Mouse (Mus musculus) myocyte (in vitro differentiated cells): ENCODE results near the gene Olfr690. TPM values are rescaled to one million over a fixed set of nuclear protein-coding genes. Genes with fewer than 3 reads are reported as not detected.

ENCODE experiments used
- H3K27me3 ChIP-seq: one replicate; pipeline ENCODE4 v1.6.1; 2011; ENCODE audit not compliant: control insufficient read depth, insufficient read depth, insufficient read length
- H3K36me3 ChIP-seq: one replicate; pipeline ENCODE4 v1.6.1; 2011; ENCODE audit not compliant: control insufficient read depth, insufficient read depth
- H3K4me2 ChIP-seq: one replicate; pipeline ENCODE4 v1.6.1; 2011; ENCODE audit warnings: low read depth, control low read depth
- H3K4me3 ChIP-seq: one replicate; pipeline ENCODE4 v1.5.1; 2011; ENCODE audit warnings: mild to moderate bottlenecking, control low read depth, moderate library complexity
- H3K79me2 ChIP-seq: one replicate; pipeline ENCODE4 v1.6.1; 2011; ENCODE audit not compliant: control insufficient read depth, insufficient read depth
- H3ac ChIP-seq: one replicate; pipeline ENCODE4 v1.6.1; 2011; ENCODE audit not compliant: control insufficient read depth, insufficient read length
- CEBPB ChIP-seq: IDR thresholded peaks from 2 replicates; pipeline ENCODE4 v1.6.1; 2011; ENCODE audit warnings: mild to moderate bottlenecking, moderate library complexity; ENCODE audit not compliant: poor library complexity, insufficient read depth, severe bottlenecking
- E2F4 ChIP-seq: IDR thresholded peaks from one replicate; pipeline ENCODE4 v1.6.1; 2011; ENCODE audit warnings: mild to moderate bottlenecking, control low read depth, moderate library complexity; ENCODE audit not compliant: insufficient read depth
- MAX ChIP-seq: IDR thresholded peaks from one replicate; pipeline ENCODE4 v1.6.1; 2011; ENCODE audit warnings: low read depth, mild to moderate bottlenecking, control low read depth
- MYOD1 ChIP-seq, 3 experiments: IDR thresholded peaks; one replicate each; pipeline ENCODE4 v1.6.1; 2011; ENCODE audit warnings: control low read depth in 2 of 3, low read depth in 2 of 3, mild to moderate bottlenecking in 2 of 3, moderate library complexity in 1 of 3; ENCODE audit not compliant: insufficient read length in 2 of 3, control insufficient read depth in 1 of 3
- MYOG ChIP-seq, 3 experiments: IDR thresholded peaks; one replicate each; pipeline ENCODE4 v1.6.1; 2011; ENCODE audit warnings: control low read depth in 2 of 3, low read depth in 2 of 3, mild to moderate bottlenecking in 2 of 3; ENCODE audit not compliant: insufficient read length in 2 of 3, control insufficient read depth in 1 of 3, insufficient read depth in 1 of 3
- POLR2A ChIP-seq: IDR thresholded peaks from one replicate; pipeline ENCODE4 v1.6.1; 2011; ENCODE audit warnings: low read depth, mild to moderate bottlenecking, control low read depth, moderate library complexity; ENCODE audit not compliant: insufficient read length
- POLR2AphosphoS2 ChIP-seq: IDR thresholded peaks from one replicate; pipeline ENCODE4 v1.6.1; 2011; ENCODE audit warnings: low read depth, control low read depth; ENCODE audit not compliant: insufficient read length
- REST ChIP-seq: IDR thresholded peaks from one replicate; pipeline ENCODE4 v1.6.1; 2011; ENCODE audit warnings: mild to moderate bottlenecking, control low read depth, moderate library complexity; ENCODE audit not compliant: insufficient read depth, insufficient read length
- SRF ChIP-seq: IDR thresholded peaks from one replicate; pipeline ENCODE4 v1.6.1; 2011; ENCODE audit warnings: low read depth; ENCODE audit not compliant: control insufficient read depth, insufficient read length
- TCF12 ChIP-seq: IDR thresholded peaks from one replicate; pipeline ENCODE4 v1.6.1; 2011; ENCODE audit warnings: mild to moderate bottlenecking, control low read depth; ENCODE audit not compliant: poor library complexity, insufficient read depth, severe bottlenecking
- TCF3 ChIP-seq: IDR thresholded peaks from one replicate; pipeline ENCODE4 v1.6.1; 2011; ENCODE audit warnings: low read depth, control low read depth; ENCODE audit not compliant: insufficient read length
- USF1 ChIP-seq: IDR thresholded peaks from one replicate; pipeline ENCODE4 v1.6.1; 2011; ENCODE audit warnings: low read depth, mild to moderate bottlenecking, control low read depth, moderate library complexity
- polyA plus RNA-seq: library from polyadenylated mRNA; unstranded; fragments of >200 nt; fragmentation: generic; extraction: Trizol; gene quantifications from one replicate; pipeline ENCODE4 v1.2.1, GENCODE M21; 2012; ENCODE audit warnings: missing spikeins

Gene Olfr690
- polyA plus RNA-seq, 1 experiment, result not detected

DNA sequence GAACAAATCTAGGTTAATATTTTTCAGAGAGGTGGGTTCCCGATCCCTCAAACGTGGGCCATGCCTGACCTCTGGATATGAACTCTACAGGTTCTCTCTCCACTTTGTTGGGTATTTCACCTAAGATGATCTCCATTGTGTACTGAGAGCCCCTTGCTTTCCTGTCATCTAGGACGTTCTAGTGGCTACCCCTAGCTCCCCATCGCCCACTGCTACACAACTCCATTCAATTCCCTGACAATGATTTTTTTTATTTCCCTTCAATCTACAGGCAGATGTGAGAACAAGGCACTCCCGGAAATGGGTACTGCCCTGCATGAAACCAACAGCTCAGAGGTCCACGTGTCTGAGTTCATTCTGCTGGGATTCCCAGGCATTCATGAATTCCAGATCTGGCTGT lies 46.1 kb downstream of the Olfr690 start, which contains the start of gene Olfr688:
Olfr688 (plus strand) TSS at position 301 of the 400 bp plus-strand sequence.
- Histone ChIP-seq H3ac (no peak within 1 kb of the TSS), H3K79me2 (no peaks in the 10 kb centered on the region), H3K4me2 (no peak within 1 kb of the TSS), H3K27me3 (no peaks in the 10 kb centered on the region), H3K4me3 (no peak within 1 kb of the TSS), H3K36me3 (no peaks in the 10 kb centered on the region)
- TF ChIP-seq TCF12 (no peak), MAX (no peak), CEBPB (no peak), MYOD1 (IDR thresholded peaks at IDR 0.05; ENCODE audit: control insufficient read depth in 1 of 3, insufficient read length in 2 of 3, low read depth in 2 of 3) (no peak), E2F4 (no peak), POLR2AphosphoS2 (no peak), REST (no peak), MYOG (IDR thresholded peaks at IDR 0.05; ENCODE audit: control insufficient read depth in 1 of 3, insufficient read depth in 1 of 3, insufficient read length in 2 of 3, low read depth in 2 of 3) (no peak), POLR2A (no peak), SRF (no peak), TCF3 (no peak), USF1 (no peak)

Other genes starting within 250 kb of the Olfr690 start
- gene Olfr680-ps1, start 241.3 kb downstream of the Olfr690 start, polyA plus RNA-seq, result not detected
- not detected for gene Olfr681, start 217.3 kb downstream of the Olfr690 start, polyA plus RNA-seq
- gene Olfr683, start 187.1 kb downstream of the Olfr690 start, polyA plus RNA-seq, result not detected
- gene Olfr684, start 170.5 kb downstream of the Olfr690 start, polyA plus RNA-seq, result not detected
- not detected for gene Olfr685, start 148.1 kb downstream of the Olfr690 start, polyA plus RNA-seq
- gene Olfr686, start 126.6 kb downstream of the Olfr690 start, polyA plus RNA-seq, result not detected
- not detected for gene Olfr688, start 46.0 kb downstream of the Olfr690 start, polyA plus RNA-seq
- gene Olfr689, start 22.9 kb downstream of the Olfr690 start, polyA plus RNA-seq, result not detected
- not detected for gene Olfr691, start 8.2 kb upstream of the Olfr690 start, polyA plus RNA-seq
- gene Olfr692, start 34.1 kb upstream of the Olfr690 start, polyA plus RNA-seq, result not detected
- not detected for gene Gm5901, start 40.9 kb upstream of the Olfr690 start, polyA plus RNA-seq
- gene Fam160a2, start 66.0 kb upstream of the Olfr690 start, polyA plus RNA-seq, result 16.4 TPM
- gene Cnga4, start 70.5 kb upstream of the Olfr690 start, polyA plus RNA-seq, result 0.05 TPM
- gene Cckbr, start 91.6 kb upstream of the Olfr690 start, polyA plus RNA-seq, result not detected
- 88.4 TPM for gene Cavin3, start 148.2 kb upstream of the Olfr690 start, polyA plus RNA-seq
- 45.5 TPM for gene Smpd1, start 220.3 kb upstream of the Olfr690 start, polyA plus RNA-seq
- 34.3 TPM for gene Apbb1, start 247.5 kb upstream of the Olfr690 start, polyA plus RNA-seq